Mouse (Mus musculus) embryonic facial prominence, embryonic 10.5 days (tissue): ENCODE measurements at regions not wholly inside any gene's neighbourhood (a gene's known extent, or its start where the extent isn't known, plus 50 kb on each side); places are given as distances from the start of the nearest gene placed in this dataset.

Experiments used
- DNase-seq: peaks from one replicate; pipeline ENCODE4 v3.0.0-alpha.2; 2017; ENCODE audit warnings: low spot score
- H3K27ac ChIP-seq: fragments of 300-500 bp; sonication (generic); replicated peaks from 2 replicates; pipeline ENCODE4 v1.5.1; 2016; ENCODE audit warnings: mild to moderate bottlenecking
- H3K27me3 ChIP-seq: fragments of 300-500 bp; sonication (generic); replicated peaks from 2 replicates; pipeline ENCODE4 v1.6.1; 2016; ENCODE audit warnings: low read depth, mild to moderate bottlenecking; ENCODE audit not compliant: poor library complexity, severe bottlenecking
- H3K36me3 ChIP-seq: fragments of 300-500 bp; sonication (generic); replicated peaks from 2 replicates; pipeline ENCODE4 v1.6.1; 2016; ENCODE audit warnings: mild to moderate bottlenecking, moderate library complexity
- H3K4me1 ChIP-seq: fragments of 300-500 bp; sonication (generic); 2 replicates; pipeline ENCODE4 v1.6.1; 2016
- H3K4me3 ChIP-seq: fragments of 300-500 bp; sonication (generic); 2 replicates; pipeline ENCODE4 v1.5.1; 2016; ENCODE audit warnings: mild to moderate bottlenecking, moderate library complexity
- H3K9me3 ChIP-seq: fragments of 300-500 bp; sonication (generic); 2 replicates; pipeline ENCODE4 v1.6.1; 2016; ENCODE audit warnings: mild to moderate bottlenecking
- WGBS: fragments of 180-500 bp; shearing (Covaris S2); methylation state at CpG from one replicate; pipeline ENCODE4 v1.1.7; 2016; 5-methylcytosine and 5-hydroxymethylcytosine counted together

GRCm38 (mm10) chr13:44316747-44317446 is 412.4 kb upstream of the Jarid2 start:
- no peak for DNase-seq
- H3K27ac ChIP-seq = peak overlapping the region; percentile 40; the same call in 1 of the 2 replicates
- WGBS = 80% methylated on average over 13 of the region's 13 CpGs

GRCm38 (mm10) chr13:44317596-44317995 is 411.7 kb upstream of the Jarid2 start:
- no peak overlapping the region for H3K27ac ChIP-seq
- no peak for DNase-seq

More at GRCm38 (mm10) chr13:44316747-44317446, 412.4 kb upstream of the Jarid2 start:
- Histone ChIP-seq H3K36me3 (no peaks in the 10 kb centered on the region), H3K4me1 (peaks cover 19% of the 10 kb centered on the region), H3K4me3 (no peak overlapping the region), H3K9me3 (peaks cover 4% of the 10 kb centered on the region; the same call in 1 of the 2 replicates), H3K27me3 (no peaks in the 10 kb centered on the region)

GRCm38 (mm10) chr13:44319101-44319500 is 410.2 kb upstream of the Jarid2 start:
- no peaks in the 10 kb centered on the region for H3K36me3 ChIP-seq
- no peak overlapping the region for H3K4me3 ChIP-seq
- peaks cover 4% of the 10 kb centered on the region; the same call in 1 of the 2 replicates for H3K9me3 ChIP-seq
- no peaks in the 10 kb centered on the region for H3K27me3 ChIP-seq
- WGBS = 79% methylated on average over 9 of the region's 9 CpGs
- peaks cover 19% of the 10 kb centered on the region for H3K4me1 ChIP-seq
- H3K27ac ChIP-seq = no peak overlapping the region
- no peak for DNase-seq

More at GRCm38 (mm10) chr13:44317596-44317995, 411.7 kb upstream of the Jarid2 start:
- no peak overlapping the region for H3K4me3 ChIP-seq
- H3K9me3 ChIP-seq = peaks cover 4% of the 10 kb centered on the region; the same call in 1 of the 2 replicates
- peaks cover 19% of the 10 kb centered on the region for H3K4me1 ChIP-seq
- 75% methylated on average over 8 of the region's 8 CpGs for WGBS
- H3K27me3 ChIP-seq = no peaks in the 10 kb centered on the region
- H3K36me3 ChIP-seq = no peaks in the 10 kb centered on the region

GRCm38 (mm10) chr13:44319511-44319910 is 409.8 kb upstream of the Jarid2 start:
- Histone ChIP-seq H3K4me3 (no peak overlapping the region), H3K9me3 (peaks cover 4% of the 10 kb centered on the region; the same call in 1 of the 2 replicates), H3K36me3 (no peaks in the 10 kb centered on the region), H3K27me3 (no peaks in the 10 kb centered on the region), H3K4me1 (peaks cover 19% of the 10 kb centered on the region), H3K27ac (no peak overlapping the region)
- WGBS = 92% methylated on average over 9 of the region's 9 CpGs
- DNase-seq = no peak

DNA sequence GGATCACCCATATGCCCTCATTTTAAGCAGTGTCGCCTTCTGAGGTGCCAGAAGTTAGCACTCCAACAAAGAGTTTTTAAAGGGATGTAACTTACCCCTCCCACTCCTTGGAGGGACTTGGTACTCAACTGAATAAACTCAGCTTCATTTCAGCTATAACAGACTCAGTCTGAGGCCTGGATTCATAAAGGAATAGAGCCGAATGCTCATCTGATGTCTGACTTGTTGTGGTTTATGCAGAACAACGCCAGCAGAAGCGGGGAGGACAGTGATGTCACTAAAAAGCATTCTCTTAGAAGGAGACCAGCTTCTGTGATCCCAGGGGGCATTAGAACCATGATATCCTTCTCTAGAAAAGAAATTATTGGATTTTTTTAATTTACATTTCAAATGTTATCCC is 409.0 kb upstream of the Jarid2 start:
- DNase-seq = no peak
- WGBS = 94% methylated on average over 4 of the region's 4 CpGs
- H3K9me3 ChIP-seq = peaks cover 4% of the 10 kb centered on the region; the same call in 1 of the 2 replicates
- no peak overlapping the region for H3K4me3 ChIP-seq
- H3K27ac ChIP-seq = no peak overlapping the region
- H3K4me1 ChIP-seq = peaks cover 19% of the 10 kb centered on the region
- H3K36me3 ChIP-seq = no peaks in the 10 kb centered on the region
- H3K27me3 ChIP-seq = no peaks in the 10 kb centered on the region

DNA sequence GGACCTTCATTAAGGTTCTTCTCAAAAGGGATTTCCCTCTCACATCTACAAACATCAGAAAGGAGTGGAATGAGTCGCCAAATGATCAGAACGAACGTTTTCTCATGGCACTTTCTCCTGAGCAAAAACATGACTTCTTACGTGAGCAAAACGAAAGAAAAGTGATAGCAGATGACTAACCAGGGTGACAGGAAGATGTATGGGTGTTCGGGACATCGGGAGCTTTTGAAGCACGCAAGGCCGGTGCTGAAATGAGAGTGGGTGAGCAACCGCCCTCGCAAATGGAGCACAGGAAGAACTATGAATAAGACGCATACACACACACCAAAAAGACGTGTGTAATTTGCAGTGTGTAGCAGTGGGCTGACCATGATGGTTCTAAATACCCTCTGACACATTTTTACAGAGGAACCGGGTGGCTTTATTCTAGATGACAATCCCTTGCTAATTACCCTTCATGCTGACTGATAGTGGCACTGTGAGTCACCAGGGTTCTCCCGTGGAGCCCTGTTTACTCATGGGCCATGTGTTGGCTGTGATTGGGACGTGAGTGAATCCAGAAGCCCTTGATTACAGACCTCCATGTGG is 408.2 kb upstream of the Jarid2 start:
- Histone ChIP-seq H3K36me3 (no peaks in the 10 kb centered on the region), H3K27me3 (no peaks in the 10 kb centered on the region), H3K4me1 (peaks cover 19% of the 10 kb centered on the region), H3K9me3 (peaks cover 3% of the 10 kb centered on the region; the same call in 1 of the 2 replicates), H3K4me3 (no peak overlapping the region), H3K27ac (no peak overlapping the region)
- peak; percentile 20 for DNase-seq
- WGBS = 81% methylated on average over 16 of the region's 16 CpGs

GRCm38 (mm10) chr13:44328416-44328815 is 400.9 kb upstream of the Jarid2 start:
- peaks cover 21% of the 10 kb centered on the region for H3K4me1 ChIP-seq
- WGBS = 89% methylated on average over 8 of the region's 8 CpGs
- DNase-seq = no peak
- no peaks in the 10 kb centered on the region for H3K9me3 ChIP-seq
- no peak overlapping the region for H3K27ac ChIP-seq
- H3K4me3 ChIP-seq = no peak overlapping the region
- peaks cover 4% of the 10 kb centered on the region; the same call in 1 of the 2 replicates for H3K27me3 ChIP-seq
- H3K36me3 ChIP-seq = no peaks in the 10 kb centered on the region

- 53% methylated on average over 4 of the region's 4 CpGs for WGBS
- Histone ChIP-seq H3K36me3 (no peaks in the 10 kb centered on the region), H3K27me3 (peaks cover 4% of the 10 kb centered on the region; the same call in 1 of the 2 replicates), H3K4me3 (no peak overlapping the region), H3K27ac (peak overlapping the region; percentile 66), H3K4me1 (peaks cover 21% of the 10 kb centered on the region), H3K9me3 (no peaks in the 10 kb centered on the region)
- DNase-seq = no peak
These were observed 400.1 kb upstream of the Jarid2 start for GRCm38 (mm10) chr13:44329161-44329560.

DNA sequence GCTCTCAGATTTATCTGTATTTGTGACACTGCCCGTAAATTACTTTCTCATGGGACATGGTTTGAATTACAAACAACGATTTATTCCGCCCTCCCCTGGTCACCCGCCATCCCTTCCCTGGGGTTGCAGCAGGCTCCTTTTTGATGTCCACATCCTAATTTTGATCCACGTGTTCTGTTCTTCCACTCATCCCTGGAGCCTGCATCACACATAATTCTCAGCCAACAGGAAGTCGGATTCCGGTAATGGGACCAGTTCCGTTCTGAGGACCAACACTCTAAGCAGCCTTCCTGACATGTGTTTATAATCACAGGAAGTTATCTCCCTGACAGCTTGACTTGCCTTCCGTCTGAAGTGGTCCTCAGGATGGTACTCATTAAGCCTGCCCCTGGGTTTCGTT is 399.6 kb upstream of the Jarid2 start:
- WGBS = 43% methylated on average over 10 of the region's 10 CpGs
- H3K36me3 ChIP-seq = no peaks in the 10 kb centered on the region

GRCm38 (mm10) chr13:44332716-44333240 is 396.5 kb upstream of the Jarid2 start:
- no peaks in the 10 kb centered on the region; the same call in 1 of the 2 replicates for H3K9me3 ChIP-seq
- 81% methylated on average over 11 of the region's 11 CpGs for WGBS
- DNase-seq = no peak
- peaks cover 3% of the 10 kb centered on the region for H3K27me3 ChIP-seq
- peaks cover 24% of the 10 kb centered on the region for H3K4me1 ChIP-seq
- no peak overlapping the region for H3K27ac ChIP-seq
- H3K4me3 ChIP-seq = no peak overlapping the region
- no peaks in the 10 kb centered on the region for H3K36me3 ChIP-seq

More for the DNA sequence above, 399.6 kb upstream of the Jarid2 start:
- peak; percentile 65 for DNase-seq
- Histone ChIP-seq H3K27me3 (peaks cover 4% of the 10 kb centered on the region; the same call in 1 of the 2 replicates), H3K4me3 (no peak overlapping the region), H3K9me3 (no peaks in the 10 kb centered on the region), H3K27ac (no peak overlapping the region; the same call in 1 of the 2 replicates), H3K4me1 (peaks cover 21% of the 10 kb centered on the region)

- no peak overlapping the region for H3K4me3 ChIP-seq
- H3K9me3 ChIP-seq = no peaks in the 10 kb centered on the region; the same call in 1 of the 2 replicates
- H3K36me3 ChIP-seq = no peaks in the 10 kb centered on the region
- DNase-seq = no peak
- 41% methylated on average over 6 of the region's 6 CpGs for WGBS
- H3K4me1 ChIP-seq = peaks cover 23% of the 10 kb centered on the region
- peak overlapping the region; percentile 25; the same call in 1 of the 2 replicates for H3K27ac ChIP-seq
- peaks cover 16% of the 10 kb centered on the region for H3K27me3 ChIP-seq
These were observed 390.1 kb upstream of the Jarid2 start for GRCm38 (mm10) chr13:44339061-44339741.

- 94% methylated on average over 6 of the region's 6 CpGs for WGBS
- DNase-seq = no peak
- H3K36me3 ChIP-seq = no peaks in the 10 kb centered on the region
These were observed 384.2 kb upstream of the Jarid2 start for GRCm38 (mm10) chr13:44345094-44345493.

More at GRCm38 (mm10) chr13:44345094-44345493, 384.2 kb upstream of the Jarid2 start:
- Histone ChIP-seq H3K9me3 (peaks cover 5% of the 10 kb centered on the region; the same call in 1 of the 2 replicates), H3K4me3 (no peak overlapping the region), H3K27ac (no peak overlapping the region), H3K4me1 (peaks cover 19% of the 10 kb centered on the region), H3K27me3 (peaks cover 14% of the 10 kb centered on the region)
